Mouse (Mus musculus): Measurements from ENCODE around the gene Ddah1.

DNA sequence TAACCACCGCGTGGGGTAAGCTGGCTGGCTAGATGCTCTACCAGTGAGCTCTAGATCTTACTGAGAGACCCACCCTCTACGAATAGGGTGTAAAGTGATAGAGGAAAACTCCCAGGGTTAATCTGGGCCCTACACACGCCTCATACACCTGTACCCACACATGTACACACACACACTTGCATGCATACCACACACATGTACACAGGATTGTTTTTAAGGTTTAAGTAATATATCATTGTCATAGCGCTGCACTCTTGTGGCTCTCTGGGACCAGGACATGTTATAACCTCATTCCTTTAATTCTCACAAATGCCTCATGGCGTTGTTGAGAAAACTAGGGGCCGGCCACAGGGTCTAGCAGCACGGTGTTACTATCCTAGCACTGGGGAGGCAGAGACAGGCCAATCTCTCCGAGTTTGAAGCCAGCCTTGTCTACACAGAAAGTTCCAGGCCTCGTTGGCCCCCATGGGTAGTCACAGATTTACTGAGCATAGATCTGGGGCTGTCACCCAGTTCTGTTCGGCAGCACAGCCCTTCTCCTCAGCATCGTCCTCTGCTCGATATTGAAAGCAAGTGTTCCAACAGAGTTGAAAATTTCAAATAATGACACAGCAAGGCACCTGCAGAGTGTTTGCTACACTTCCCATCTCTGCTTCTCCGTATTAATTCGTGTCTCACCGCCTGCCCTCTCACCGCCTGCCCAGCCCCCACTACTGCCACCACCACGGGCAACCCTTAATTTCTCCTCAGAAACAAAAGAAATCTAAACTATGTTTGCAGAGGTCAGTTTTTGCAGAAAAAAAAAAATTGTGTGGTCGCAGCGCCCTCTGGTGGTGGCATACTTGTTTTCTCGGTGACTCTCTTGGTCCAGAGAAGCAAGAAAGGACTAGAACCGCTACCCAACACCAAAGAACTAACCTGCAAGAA, 146.6 kb downstream of the Ddah1 start:
- TF ChIP-seq CTCF (IDR thresholded peaks at IDR 0.05; ENCODE audit: low read depth) (peak; percentile 87), EP300 (optimal IDR thresholded peaks at IDR 0.05) (no peak)
